Mouse (Mus musculus) heart, postnatal 25 days (tissue): ENCODE results near the gene Slc23a2. TPM values are rescaled to one million over a fixed set of nuclear protein-coding genes. Genes with fewer than 3 reads are reported as not detected.
A peak's percentile ranks its signal among the peaks of the same experiment; 100 is the strongest.

ENCODE experiments used
- DNase-seq: peaks from one replicate; pipeline ENCODE4 v3.0.0; 2022; ENCODE audit warnings: low spot score
- intact Hi-C: fragments of 180-260 bp; cut with DNase I; formaldehyde crosslinking; loops from one replicate; pipeline ENCODE4 v1.15.1; 2025
- total RNA-seq, 2 experiments: library from RNA; stranded (reverse); gene quantifications; 2 replicates each; pipeline ENCODE4 v1.2.3; 2021

Gene Slc23a2
- total RNA-seq, 2 experiments from 2014 or later, result 13.5 to 14.5 TPM

- DNase-seq, result no peak
- intact Hi-C loops, result no loop called here
Observed at GRCm38 (mm10) chr2:132103265-132103664, 41.6 kb downstream of the Slc23a2 start.

- DNase-seq, result no peak
- intact Hi-C loops, result no loop called here
Observed at GRCm38 (mm10) chr2:132102505-132103130, 42.3 kb downstream of the Slc23a2 start.

- DNase-seq, result no peak
- intact Hi-C loops, result no loop called here
Observed at GRCm38 (mm10) chr2:132098942-132099672, 45.8 kb downstream of the Slc23a2 start.

GRCm38 (mm10) chr2:132098365-132098764, 46.5 kb downstream of the Slc23a2 start:
- DNase-seq, result no peak
- intact Hi-C loops, result no loop called here

GRCm38 (mm10) chr2:132096582-132096981, 48.3 kb downstream of the Slc23a2 start:
- DNase-seq, result no peak
- intact Hi-C loops, result no loop called here

- intact Hi-C loops, result no loop called here
- DNase-seq, result no peak
Observed at GRCm38 (mm10) chr2:132095821-132096220, 49.1 kb downstream of the Slc23a2 start.

- no peak for DNase-seq
- intact Hi-C loops, result no loop called here
Observed at GRCm38 (mm10) chr2:132094441-132095230, 50.3 kb downstream of the Slc23a2 start.

GRCm38 (mm10) chr2:132093739-132094138, 51.2 kb downstream of the Slc23a2 start:
- intact Hi-C loops, result no loop called here
- no peak for DNase-seq

GRCm38 (mm10) chr2:132093298-132093697, 51.6 kb downstream of the Slc23a2 start:
- no peak for DNase-seq
- intact Hi-C loops, result no loop called here

- intact Hi-C loops, result no loop called here
- DNase-seq, result no peak
Observed at GRCm38 (mm10) chr2:132092722-132093121, 52.2 kb downstream of the Slc23a2 start.

GRCm38 (mm10) chr2:132091749-132092148, 53.2 kb downstream of the Slc23a2 start:
- intact Hi-C loops, result no loop called here
- no peak for DNase-seq

GRCm38 (mm10) chr2:132084813-132085212, 60.1 kb downstream of the Slc23a2 start:
- no peak for DNase-seq
- intact Hi-C loops, result no loop called here

GRCm38 (mm10) chr2:132084396-132084795, 60.5 kb downstream of the Slc23a2 start:
- intact Hi-C loops, result no loop called here
- no peak for DNase-seq

GRCm38 (mm10) chr2:132079139-132079538, 65.8 kb downstream of the Slc23a2 start:
- DNase-seq, result peak; percentile 9
- intact Hi-C loops, result no loop called here

GRCm38 (mm10) chr2:132073052-132073451, 71.9 kb downstream of the Slc23a2 start:
- intact Hi-C loops, result loop anchor here (5.0 kb wide), 1 partner anchor 39 kb away; no protein-coding TSS in a partner anchor
- DNase-seq, result no peak

GRCm38 (mm10) chr2:132069985-132070735, 74.7 kb downstream of the Slc23a2 start:
- DNase-seq, result no peak
- intact Hi-C loops, result loop anchor here (5.0 kb wide), 1 partner anchor 42 kb away; no protein-coding TSS in a partner anchor

GRCm38 (mm10) chr2:132064185-132064831, 80.6 kb downstream of the Slc23a2 start:
- no peak for DNase-seq
- intact Hi-C loops, result loop anchor here (5.0 kb wide), 1 partner anchor 178 kb away; no protein-coding TSS in a partner anchor

- intact Hi-C loops, result loop anchor here (5.0 kb wide), 1 partner anchor 179 kb away; no protein-coding TSS in a partner anchor
- DNase-seq, result no peak
Observed at GRCm38 (mm10) chr2:132063776-132064175, 81.1 kb downstream of the Slc23a2 start.

- intact Hi-C loops, result loop anchor here (5.0 kb wide), 1 partner anchor 180 kb away; no protein-coding TSS in a partner anchor
- no peak for DNase-seq
Observed at GRCm38 (mm10) chr2:132061884-132062283, 83.0 kb downstream of the Slc23a2 start.
